Mouse (Mus musculus) natural killer cell, adult 2 months (primary cell): Measurements from ENCODE around the gene Gm20509.
"Not testable (repeated sequence)": the region's sequence is repeated elsewhere in the genome, so short reads cannot be mapped to it uniquely, and the experiment has no call there.

ENCODE experiments used
- DNase-seq, 2 experiments: peaks; one replicate each; pipeline ENCODE4 v3.0.0; 2022; ENCODE audit warnings: low spot score in 2 of 2

Gm20509 gene

GRCm38 (mm10) chr9:73101536-73101935 is 734 bp upstream of the Gm20509 start, which contains the start of gene Khdc3:
TSS of gene Khdc3 (plus strand) at chr9:73101836.
- no peak for DNase-seq

- DNase-seq = peak in 1 of 2 experiments; percentile 4
Observed at GRCm38 (mm10) chr9:73103159-73103879, 1.0 kb downstream of the Gm20509 start.

- no peak for DNase-seq
Observed at GRCm38 (mm10) chr9:73103880-73104198, 1.6 kb downstream of the Gm20509 start.

- DNase-seq = no peak
Observed at GRCm38 (mm10) chr9:73105141-73105540, 2.9 kb downstream of the Gm20509 start.

- no peak for DNase-seq
Observed at GRCm38 (mm10) chr9:73105771-73106170, 3.5 kb downstream of the Gm20509 start.

GRCm38 (mm10) chr9:73112919-73113906 is 10.9 kb downstream of the Gm20509 start, which contains the start of gene Rsl24d1:
TSS of gene Rsl24d1 (plus strand) at chr9:73113426.
- peak; percentile 79 to 83 for DNase-seq

GRCm38 (mm10) chr9:73116704-73117103 is 14.4 kb downstream of the Gm20509 start:
- DNase-seq = not testable (repeated sequence)

- no peak for DNase-seq
Observed at GRCm38 (mm10) chr9:73118012-73118411, 15.7 kb downstream of the Gm20509 start.

GRCm38 (mm10) chr9:73121735-73122134 is 19.5 kb downstream of the Gm20509 start:
- peak in 1 of 2 experiments; percentile 8 for DNase-seq

- no peak for DNase-seq
Observed at GRCm38 (mm10) chr9:73125043-73125570, 22.8 kb downstream of the Gm20509 start.

GRCm38 (mm10) chr9:73127457-73127856 is 25.2 kb downstream of the Gm20509 start:
- DNase-seq = no peak

- no peak for DNase-seq
Observed at GRCm38 (mm10) chr9:73129875-73130274, 27.6 kb downstream of the Gm20509 start.

- DNase-seq = no peak
Observed at GRCm38 (mm10) chr9:73130529-73130928, 28.3 kb downstream of the Gm20509 start.

GRCm38 (mm10) chr9:73137341-73137886 is 35.1 kb downstream of the Gm20509 start:
- no peak for DNase-seq

GRCm38 (mm10) chr9:73154347-73154746 is 52.1 kb downstream of the Gm20509 start:
- DNase-seq = no peak

- DNase-seq = no peak
Observed at GRCm38 (mm10) chr9:73157968-73158367, 55.7 kb downstream of the Gm20509 start.

GRCm38 (mm10) chr9:73159265-73159664 is 57.0 kb downstream of the Gm20509 start:
- no peak for DNase-seq

- DNase-seq = peak; percentile 41 to 47
Observed at GRCm38 (mm10) chr9:73162571-73163333, 60.5 kb downstream of the Gm20509 start.

- no peak for DNase-seq
Observed at GRCm38 (mm10) chr9:73165631-73166030, 63.4 kb downstream of the Gm20509 start.
